Comparison of ENCODE assay signal across 8 mouse cellular contexts in genomic region chr9:78108796-78109239, GRCm38 (mm10). TPM values are rescaled to one million over a fixed set of nuclear protein-coding genes. Genes with fewer than 3 reads are reported as not detected.
A peak's percentile ranks its signal among the peaks of the same experiment; 100 is the strongest.
DNase-seq lines count a peak whose midpoint lies in the region; ATAC-seq lines count a peak whose summit lies in the region.

TSS of gene Fbxo9 (minus strand) at chr9:78109065.
TSS of gene Ick (plus strand) at chr9:78109192.

- H3K9me3 ChIP-seq in hindbrain, embryonic 11.5 days (ENCODE audit: control insufficient read depth, low read length): no peaks in the 10 kb centered on the region

- H3K27me3 ChIP-seq in hindbrain, embryonic 11.5 days (ENCODE audit: control insufficient read depth, insufficient read depth, low read length): no peaks in the 10 kb centered on the region

- no peaks in the 10 kb centered on the region for H3K4me1 ChIP-seq in hindbrain, embryonic 11.5 days (replicated peaks; ENCODE audit: control insufficient read depth, insufficient read depth, low read length)

- H3K4me2 ChIP-seq in hindbrain, embryonic 11.5 days (replicated peaks; ENCODE audit: low read depth, low read length): peak within 1 kb of the TSS; percentile 80

- H3K27ac ChIP-seq in hindbrain, embryonic 11.5 days (ENCODE audit: low read depth, low read length): peak within 1 kb of the TSS; percentile 79

- H3K4me3 ChIP-seq in hindbrain, embryonic 11.5 days (ENCODE audit: low read depth, low read length): peak within 1 kb of the TSS; percentile 75

- DNase-seq in Muller cell, postnatal 12 days (ENCODE audit: inconsistent ontology term): peak; percentile 91
- DNase-seq in cerebellum, adult 9-11 months: peak; percentile 93
- peak; percentile 92 to 96 for DNase-seq in frontal cortex, adult 2 months (ENCODE audit: extremely low spot score in 1 of 2, low spot score in 1 of 2)
- peak; percentile 94 for DNase-seq in hindbrain, embryonic 11.5 days (ENCODE audit: low spot score)
- peak; percentile 83 to 85 for DNase-seq in layer of hippocampus, postnatal 10 days (ENCODE audit: low spot score in 2 of 2)
- DNase-seq in lung, postnatal 10 days: peak; percentile 96
- DNase-seq in ovary, postnatal 36 days (ENCODE audit: low spot score): peak; percentile 78
- DNase-seq in thymus, postnatal 36 days: peak; percentile 78 to 88

- ATAC-seq in hindbrain, embryonic 11.5 days (ENCODE audit: low FRiP score): peak; percentile 93

- 0% methylated on average over 20 of the region's 20 CpGs for WGBS in hindbrain, embryonic 11.5 days

- no peaks in the 10 kb centered on the region for H3K36me3 ChIP-seq in hindbrain, embryonic 11.5 days (ENCODE audit: control insufficient read depth, insufficient read depth, low read length)

- peak within 1 kb of the TSS; percentile 85 for H3K9ac ChIP-seq in hindbrain, embryonic 11.5 days (ENCODE audit: low read depth, low read length)

RNA-seq across cellular contexts. Expression of gene Fbxo9, which starts in this region (rescaled TPM):
- polyA plus RNA-seq in frontal cortex, adult 2 months (2012; rRNA removed): 124 TPM in 2 replicates
- 35.5 and 36.9 TPM in 2 replicates for polyA plus RNA-seq in hindbrain, embryonic 11.5 days (2014; fragmentation: Nextera tagmentation; extraction: Ambion mirVana)
- total RNA-seq in layer of hippocampus, postnatal 10 days (2021): 100 to 1,000 TPM; 105 to 115 TPM

RNA-seq across cellular contexts. Expression of gene Ick, which starts in this region (rescaled TPM):
- 15.6 and 16.2 TPM in 2 replicates for polyA plus RNA-seq in frontal cortex, adult 2 months (2012; rRNA removed)
- polyA plus RNA-seq in hindbrain, embryonic 11.5 days (2014; fragmentation: Nextera tagmentation; extraction: Ambion mirVana): 36.4 and 39.3 TPM in 2 replicates
- 10 to 100 TPM; 29.7 to 35.4 TPM for total RNA-seq in layer of hippocampus, postnatal 10 days (2021)

Comparison
In these comparisons a context has a peak if more than half of its experiments do, and no peak if none do; other contexts are left out.
1. Peak in every context shown above with its lines: DNase-seq, ATAC-seq, H3K4me3 ChIP-seq and H3K27ac ChIP-seq.